Mouse (Mus musculus) forebrain, embryonic 14.5 days (tissue): ENCODE measurements around the gene Stx18. TPM values are rescaled to one million over a fixed set of nuclear protein-coding genes. Genes with fewer than 3 reads are reported as not detected.

ENCODE experiments used
- ATAC-seq: fragments of 200-750 bp; cut with Nextera tagmentation; 2 replicates; pipeline ENCODE4 v1.8.0; 2017; ENCODE audit warnings: mild to moderate bottlenecking, moderate library complexity
- DNase-seq: peaks from one replicate; pipeline ENCODE4 v3.0.0-alpha.2; 2015; ENCODE audit warnings: low spot score
- H3K27ac ChIP-seq: fragments of 300-500 bp; sonication (generic); 2 replicates; pipeline ENCODE4 v1.5.1; 2014; ENCODE audit warnings: low read depth, mild to moderate bottlenecking, control low read depth, low read length, moderate library complexity
- H3K27me3 ChIP-seq: fragments of 300-500 bp; sonication (generic); replicated peaks from 2 replicates; pipeline ENCODE4 v1.6.1; 2014; ENCODE audit warnings: low read length, control low read depth, mixed read lengths; ENCODE audit not compliant: control insufficient read depth, insufficient read depth
- H3K36me3 ChIP-seq: fragments of 300-500 bp; sonication (generic); 2 replicates; pipeline ENCODE4 v1.6.1; 2014; ENCODE audit warnings: low read length, control low read depth; ENCODE audit not compliant: control insufficient read depth, insufficient read depth
- H3K4me1 ChIP-seq: fragments of 300-500 bp; sonication (generic); 2 replicates; pipeline ENCODE4 v1.6.1; 2014; ENCODE audit warnings: antibody characterized with exemption, low read length, control low read depth; ENCODE audit not compliant: control insufficient read depth, insufficient read depth
- H3K4me2 ChIP-seq: fragments of 300-500 bp; sonication (generic); 2 replicates; pipeline ENCODE4 v1.6.1; 2014; ENCODE audit warnings: mild to moderate bottlenecking, control low read depth, low read length
- H3K4me3 ChIP-seq: fragments of 300-500 bp; sonication (generic); 2 replicates; pipeline ENCODE4 v1.5.1; 2014; ENCODE audit warnings: low read depth, low read length, control low read depth
- H3K9ac ChIP-seq: fragments of 300-500 bp; sonication (generic); 2 replicates; pipeline ENCODE4 v1.6.1; 2014; ENCODE audit warnings: mild to moderate bottlenecking, low read length, control low read depth, moderate library complexity
- H3K9me3 ChIP-seq: fragments of 300-500 bp; sonication (generic); replicated peaks from 2 replicates; pipeline ENCODE4 v1.6.1; 2016; ENCODE audit warnings: low read length, control low read depth, mixed read lengths; ENCODE audit not compliant: control insufficient read depth
- WGBS: fragments of 180-500 bp; shearing (Covaris S2); extraction: QIAGEN DNeasy Blood & Tissue Kit; methylation state at CpG from one replicate; pipeline ENCODE4 v1.1.7; 2014; 5-methylcytosine and 5-hydroxymethylcytosine counted together
- polyA plus RNA-seq: library from polyadenylated mRNA; unstranded; fragments of >200 nt; fragmentation: Nextera tagmentation; extraction: Ambion mirVana; gene quantifications from 2 replicates; pipeline ENCODE4 v1.2.1, GENCODE M21; 2014

Gene Stx18
- polyA plus RNA-seq, result 39.6 and 45.0 TPM in 2 replicates

GRCm38 (mm10) chr5:38038710-38039592 lies at the start of gene Stx18:
Stx18 (plus strand) TSS chr5:38038742.
- Histone ChIP-seq H3K9me3 (no peaks in the 10 kb centered on the region), H3K4me2 (peak within 1 kb of the TSS; percentile 87), H3K27me3 (no peaks in the 10 kb centered on the region), H3K4me3 (peak within 1 kb of the TSS; percentile 83), H3K9ac (peak within 1 kb of the TSS; percentile 78), H3K27ac (no peak within 1 kb of the TSS), H3K4me1 (peaks cover 10% of the 10 kb centered on the region; the same call in 1 of the 2 replicates), H3K36me3 (no peaks in the 10 kb centered on the region)
- peak; percentile 95 for DNase-seq
- WGBS, result under 1% methylated on average over 57 of the region's 57 CpGs
- ATAC-seq, result peak; percentile 97

- no peaks in the 10 kb centered on the region for H3K4me1 ChIP-seq
- H3K9ac ChIP-seq, result no peak overlapping the region
- DNase-seq (no peak), ATAC-seq (no peak)
- H3K36me3 ChIP-seq, result no peaks in the 10 kb centered on the region
- H3K9me3 ChIP-seq, result no peaks in the 10 kb centered on the region
- 83% methylated on average over 5 of the region's 5 CpGs for WGBS
- no peaks in the 10 kb centered on the region for H3K27me3 ChIP-seq
- no peak overlapping the region for H3K27ac ChIP-seq
- H3K4me2 ChIP-seq, result no peak overlapping the region
- no peak overlapping the region for H3K4me3 ChIP-seq
Measured at GRCm38 (mm10) chr5:37992346-37992745, 46.2 kb upstream of the Stx18 start.

- H3K36me3 ChIP-seq, result no peaks in the 10 kb centered on the region
- no peaks in the 10 kb centered on the region for H3K27me3 ChIP-seq
- DNase-seq, result no peak
- no peak overlapping the region for H3K27ac ChIP-seq
- WGBS, result 58% methylated on average over 2 of the region's 2 CpGs
- H3K4me1 ChIP-seq, result no peaks in the 10 kb centered on the region
- ATAC-seq, result no peak
- no peak overlapping the region for H3K4me2 ChIP-seq
- H3K9ac ChIP-seq, result no peak overlapping the region
- no peaks in the 10 kb centered on the region for H3K9me3 ChIP-seq
- H3K4me3 ChIP-seq, result no peak overlapping the region
Measured at GRCm38 (mm10) chr5:37998805-37999204, 39.7 kb upstream of the Stx18 start.

GRCm38 (mm10) chr5:38002573-38002972 lies 36.0 kb upstream of the Stx18 start:
- Histone ChIP-seq H3K27ac (no peak overlapping the region), H3K4me1 (no peaks in the 10 kb centered on the region), H3K27me3 (no peaks in the 10 kb centered on the region), H3K9ac (no peak overlapping the region), H3K9me3 (no peaks in the 10 kb centered on the region), H3K36me3 (no peaks in the 10 kb centered on the region), H3K4me2 (no peak overlapping the region), H3K4me3 (no peak overlapping the region)
- no peak for ATAC-seq
- WGBS, result 8% methylated on average over 4 of the region's 4 CpGs
- no peak for DNase-seq

GRCm38 (mm10) chr5:38004746-38005145 lies 33.8 kb upstream of the Stx18 start:
- Histone ChIP-seq H3K4me1 (no peaks in the 10 kb centered on the region), H3K4me2 (no peak overlapping the region), H3K27ac (no peak overlapping the region), H3K4me3 (no peak overlapping the region), H3K27me3 (no peaks in the 10 kb centered on the region), H3K9ac (no peak overlapping the region), H3K36me3 (no peaks in the 10 kb centered on the region), H3K9me3 (no peaks in the 10 kb centered on the region)
- DNase-seq (no peak), ATAC-seq (no peak)
- 86% methylated on average over 5 of the region's 5 CpGs for WGBS

- Histone ChIP-seq H3K9me3 (no peaks in the 10 kb centered on the region), H3K27ac (no peak overlapping the region), H3K4me2 (no peak overlapping the region), H3K4me3 (no peak overlapping the region), H3K9ac (no peak overlapping the region), H3K27me3 (no peaks in the 10 kb centered on the region), H3K4me1 (no peaks in the 10 kb centered on the region), H3K36me3 (no peaks in the 10 kb centered on the region)
- no peak for DNase-seq
- no peak for ATAC-seq
- 49% methylated on average over 17 of the region's 17 CpGs for WGBS
Measured at GRCm38 (mm10) chr5:38006415-38007347, 31.9 kb upstream of the Stx18 start.

- 80% methylated on average over 4 of the region's 4 CpGs for WGBS
- no peak for ATAC-seq
Measured at GRCm38 (mm10) chr5:38009071-38009470, 29.5 kb upstream of the Stx18 start.

GRCm38 (mm10) chr5:38014916-38015315 lies 23.6 kb upstream of the Stx18 start:
- Histone ChIP-seq H3K27me3 (no peaks in the 10 kb centered on the region), H3K4me1 (no peaks in the 10 kb centered on the region), H3K27ac (no peak overlapping the region), H3K9me3 (no peaks in the 10 kb centered on the region), H3K9ac (no peak overlapping the region), H3K4me3 (no peak overlapping the region), H3K36me3 (no peaks in the 10 kb centered on the region), H3K4me2 (no peak overlapping the region)
- no peak for DNase-seq
- WGBS, result 35% methylated on average over 3 of the region's 3 CpGs
- no peak for ATAC-seq

More at GRCm38 (mm10) chr5:38009071-38009470, 29.5 kb upstream of the Stx18 start:
- no peak overlapping the region for H3K27ac ChIP-seq
- H3K4me2 ChIP-seq, result no peak overlapping the region
- no peaks in the 10 kb centered on the region for H3K9me3 ChIP-seq
- H3K4me1 ChIP-seq, result no peaks in the 10 kb centered on the region
- no peak for DNase-seq
- no peak overlapping the region for H3K9ac ChIP-seq
- H3K36me3 ChIP-seq, result no peaks in the 10 kb centered on the region
- H3K27me3 ChIP-seq, result no peaks in the 10 kb centered on the region
- no peak overlapping the region for H3K4me3 ChIP-seq
